Mouse (Mus musculus) hindbrain, embryonic 12.5 days (tissue): ENCODE data around the gene Hpdl. TPM values are rescaled to one million over a fixed set of nuclear protein-coding genes. Genes with fewer than 3 reads are reported as not detected.
"Not testable (repeated sequence)": the region's sequence is repeated elsewhere in the genome, so short reads cannot be mapped to it uniquely, and the experiment has no call there.

Experiments
- ATAC-seq: fragments of 200-750 bp; cut with Nextera tagmentation; 2 replicates; pipeline ENCODE4 v1.8.0; 2017; ENCODE audit warnings: moderate TSS enrichment; ENCODE audit not compliant: low FRiP score
- H3K27ac ChIP-seq: fragments of 300-500 bp; sonication (generic); 2 replicates; pipeline ENCODE4 v1.5.1; 2016; ENCODE audit warnings: mild to moderate bottlenecking
- H3K27me3 ChIP-seq: fragments of 300-500 bp; sonication (generic); 2 replicates; pipeline ENCODE4 v1.6.1; 2016; ENCODE audit warnings: mild to moderate bottlenecking
- H3K36me3 ChIP-seq: fragments of 300-500 bp; sonication (generic); 2 replicates; pipeline ENCODE4 v1.6.1; 2016; ENCODE audit warnings: mild to moderate bottlenecking
- H3K4me1 ChIP-seq: fragments of 300-500 bp; sonication (generic); 2 replicates; pipeline ENCODE4 v1.6.1; 2016
- H3K4me2 ChIP-seq: fragments of 300-500 bp; sonication (generic); replicated peaks from 2 replicates; pipeline ENCODE4 v1.6.1; 2016; ENCODE audit warnings: mild to moderate bottlenecking
- H3K4me3 ChIP-seq: fragments of 300-500 bp; sonication (generic); 2 replicates; pipeline ENCODE4 v1.5.1; 2016; ENCODE audit warnings: mild to moderate bottlenecking
- H3K9ac ChIP-seq: fragments of 300-500 bp; sonication (generic); 2 replicates; pipeline ENCODE4 v1.6.1; 2016; ENCODE audit warnings: mild to moderate bottlenecking, moderate library complexity
- H3K9me3 ChIP-seq: fragments of 300-500 bp; sonication (generic); replicated peaks from 2 replicates; pipeline ENCODE4 v1.6.1; 2016; ENCODE audit warnings: mild to moderate bottlenecking
- WGBS: fragments of 180-500 bp; shearing (Covaris S2); methylation state at CpG from one replicate; pipeline ENCODE4 v1.1.7; 2016; 5-methylcytosine and 5-hydroxymethylcytosine counted together
- polyA plus RNA-seq: library from polyadenylated mRNA; unstranded; fragments of >200 nt; fragmentation: Nextera tagmentation; extraction: Ambion mirVana; gene quantifications from 2 replicates; pipeline ENCODE4 v1.2.1, GENCODE M21; 2016

Hpdl gene
- 1.5 and 1.7 TPM in 2 replicates for polyA plus RNA-seq

- 12% methylated on average over 9 of the region's 9 CpGs for WGBS
- peak within 1 kb of the TSS; percentile 40 for H3K4me3 ChIP-seq
- H3K9me3 ChIP-seq = no peaks in the 10 kb centered on the region
- H3K27me3 ChIP-seq = peaks cover 25% of the 10 kb centered on the region
- H3K4me2 ChIP-seq = peak within 1 kb of the TSS; percentile 92
- peaks cover 18% of the 10 kb centered on the region for H3K36me3 ChIP-seq
- H3K9ac ChIP-seq = peak within 1 kb of the TSS; percentile 53
- H3K27ac ChIP-seq = no peak within 1 kb of the TSS
- ATAC-seq = no peak
- peaks cover 24% of the 10 kb centered on the region for H3K4me1 ChIP-seq
Observed at GRCm38 (mm10) chr4:116821694-116822016, at the start of gene Hpdl. Gene Hpdl, minus strand, starts transcription at chr4:116821707.

DNA sequence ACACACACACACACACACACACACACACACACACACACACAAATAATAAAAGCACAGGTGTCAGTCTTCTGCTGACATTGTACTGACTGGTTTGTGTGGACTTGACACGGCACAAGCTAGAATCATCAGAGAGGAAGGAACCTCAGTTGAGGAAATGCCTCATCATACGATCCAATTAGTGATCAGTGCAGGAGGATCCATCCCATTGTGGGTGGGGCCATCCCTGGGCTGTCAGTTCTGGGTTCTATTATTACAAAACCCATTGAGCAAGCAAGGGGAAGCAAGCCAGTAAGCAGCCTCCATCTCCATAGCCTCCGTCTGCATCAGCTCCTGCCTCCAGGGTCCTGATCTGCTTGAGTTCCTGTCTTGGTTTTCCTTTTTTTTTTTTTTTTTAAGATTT, 48.4 kb upstream of the Hpdl start:
- no peak overlapping the region for H3K4me2 ChIP-seq
- no peaks in the 10 kb centered on the region for H3K27me3 ChIP-seq
- no peak overlapping the region for H3K4me3 ChIP-seq
- H3K27ac ChIP-seq = no peak overlapping the region
- 75% methylated on average over 3 of the region's 3 CpGs for WGBS
- no peaks in the 10 kb centered on the region for H3K4me1 ChIP-seq
- H3K9me3 ChIP-seq = no peaks in the 10 kb centered on the region
- H3K36me3 ChIP-seq = no peaks in the 10 kb centered on the region
- no peak for ATAC-seq
- no peak overlapping the region for H3K9ac ChIP-seq

DNA sequence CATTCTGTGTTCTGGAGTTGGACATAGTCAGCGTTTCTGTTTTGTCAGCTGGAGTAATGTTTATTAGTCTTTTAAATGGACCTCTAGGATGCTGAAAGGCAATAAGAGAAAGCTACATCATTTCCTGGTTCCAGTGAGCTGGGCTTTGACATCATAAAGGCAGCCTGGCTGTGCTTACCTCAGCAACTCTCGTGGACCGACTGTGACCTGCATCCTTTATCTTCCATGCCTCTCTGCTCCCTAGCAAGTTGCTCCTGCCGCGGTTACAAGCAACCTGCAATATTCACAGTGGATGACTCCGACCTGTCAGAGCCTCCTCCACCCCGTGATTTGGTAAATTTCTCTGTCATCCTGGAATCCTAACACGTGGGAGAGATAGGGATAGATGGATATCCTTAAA, 40.5 kb upstream of the Hpdl start:
- no peak overlapping the region for H3K4me2 ChIP-seq
- H3K9ac ChIP-seq = no peak overlapping the region; the same call in 1 of the 2 replicates
- H3K27me3 ChIP-seq = no peaks in the 10 kb centered on the region
- H3K27ac ChIP-seq = no peak overlapping the region
- H3K9me3 ChIP-seq = no peaks in the 10 kb centered on the region
- no peaks in the 10 kb centered on the region for H3K36me3 ChIP-seq
- no peak for ATAC-seq
- no peak overlapping the region for H3K4me3 ChIP-seq
- H3K4me1 ChIP-seq = no peaks in the 10 kb centered on the region
- 76% methylated on average over 8 of the region's 8 CpGs for WGBS

GRCm38 (mm10) chr4:116859711-116860110, 38.2 kb upstream of the Hpdl start:
- Histone ChIP-seq H3K4me1 (peaks cover 3% of the 10 kb centered on the region), H3K4me3 (no peak overlapping the region), H3K36me3 (no peaks in the 10 kb centered on the region), H3K4me2 (no peak overlapping the region), H3K27me3 (no peaks in the 10 kb centered on the region), H3K9ac (no peak overlapping the region), H3K27ac (no peak overlapping the region), H3K9me3 (no peaks in the 10 kb centered on the region)
- no peak for ATAC-seq
- 82% methylated on average over 5 of the region's 5 CpGs for WGBS

- WGBS = 60% methylated on average over 10 of the region's 10 CpGs
- H3K27ac ChIP-seq = no peak overlapping the region
- H3K4me1 ChIP-seq = peaks cover 16% of the 10 kb centered on the region
- no peaks in the 10 kb centered on the region for H3K27me3 ChIP-seq
- ATAC-seq = no peak
- H3K36me3 ChIP-seq = no peaks in the 10 kb centered on the region
- H3K9me3 ChIP-seq = no peaks in the 10 kb centered on the region
- H3K9ac ChIP-seq = no peak overlapping the region
- no peak overlapping the region for H3K4me2 ChIP-seq
- H3K4me3 ChIP-seq = no peak overlapping the region
Observed at GRCm38 (mm10) chr4:116857203-116857602, 35.7 kb upstream of the Hpdl start.

DNA sequence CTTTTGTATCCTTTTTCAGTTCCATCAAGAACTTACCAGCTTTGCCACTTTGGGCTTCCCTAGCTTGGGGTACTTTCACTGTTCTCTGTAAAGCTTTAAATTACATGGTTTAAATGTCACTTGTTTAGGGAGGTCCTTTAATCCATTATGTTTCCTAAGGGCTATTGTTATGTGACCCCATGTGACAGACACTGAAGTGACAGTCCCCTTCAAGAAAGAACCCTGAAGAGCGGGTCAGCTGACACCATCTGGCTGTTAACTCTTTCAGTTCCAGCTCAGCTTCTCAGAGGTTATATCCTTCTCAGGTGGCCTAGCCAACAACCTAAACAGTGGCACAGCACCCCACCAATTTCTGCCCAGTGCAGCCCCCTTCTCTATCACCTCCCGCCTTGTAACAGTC, 32.8 kb upstream of the Hpdl start:
- H3K4me3 ChIP-seq = no peak overlapping the region
- no peak overlapping the region for H3K9ac ChIP-seq
- no peaks in the 10 kb centered on the region for H3K9me3 ChIP-seq
- no peaks in the 10 kb centered on the region for H3K36me3 ChIP-seq
- 25% methylated on average over 2 of the region's 2 CpGs for WGBS
- no peak overlapping the region for H3K4me2 ChIP-seq
- H3K27me3 ChIP-seq = no peaks in the 10 kb centered on the region
- peaks cover 16% of the 10 kb centered on the region for H3K4me1 ChIP-seq
- H3K27ac ChIP-seq = no peak overlapping the region
- no peak for ATAC-seq

DNA sequence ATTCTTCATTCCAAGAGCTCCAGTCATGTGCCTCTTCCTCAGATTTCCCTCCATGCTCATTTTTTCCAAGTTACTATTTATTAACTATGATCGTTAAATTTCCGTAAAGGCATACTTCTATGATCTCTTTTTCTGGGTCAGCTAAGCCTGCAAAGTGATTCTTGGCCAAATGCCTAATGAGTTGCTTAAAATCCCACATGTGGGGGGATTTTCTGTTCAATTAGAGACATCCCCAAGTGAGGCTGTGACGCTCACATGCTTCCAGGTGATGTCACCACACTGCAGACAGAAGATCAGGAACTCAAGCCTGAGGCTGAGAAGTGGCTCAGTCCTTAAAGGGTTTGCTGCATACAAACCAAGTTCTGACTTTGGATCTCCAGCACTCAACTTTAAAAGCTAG, 28.4 kb upstream of the Hpdl start:
- Histone ChIP-seq H3K4me1 (peaks cover 14% of the 10 kb centered on the region), H3K4me2 (no peak overlapping the region), H3K27ac (no peak overlapping the region), H3K9me3 (no peaks in the 10 kb centered on the region), H3K4me3 (no peak overlapping the region), H3K36me3 (no peaks in the 10 kb centered on the region), H3K9ac (no peak overlapping the region), H3K27me3 (no peaks in the 10 kb centered on the region)
- no peak for ATAC-seq
- WGBS = 77% methylated on average over 3 of the region's 3 CpGs

GRCm38 (mm10) chr4:116844324-116844723, 22.8 kb upstream of the Hpdl start:
- WGBS = 93% methylated on average over 3 of the region's 3 CpGs
- no peak for ATAC-seq
- Histone ChIP-seq H3K9ac (no peak overlapping the region), H3K36me3 (no peaks in the 10 kb centered on the region), H3K4me1 (no peaks in the 10 kb centered on the region), H3K27me3 (no peaks in the 10 kb centered on the region), H3K27ac (no peak overlapping the region), H3K4me2 (no peak overlapping the region), H3K9me3 (no peaks in the 10 kb centered on the region), H3K4me3 (no peak overlapping the region)

GRCm38 (mm10) chr4:116840841-116841240, 19.3 kb upstream of the Hpdl start:
- no peaks in the 10 kb centered on the region for H3K4me1 ChIP-seq
- ATAC-seq = no peak
- no peak overlapping the region for H3K27ac ChIP-seq
- H3K4me2 ChIP-seq = no peak overlapping the region
- no peak overlapping the region for H3K4me3 ChIP-seq
- no peak overlapping the region for H3K9ac ChIP-seq
- no peaks in the 10 kb centered on the region for H3K36me3 ChIP-seq
- H3K27me3 ChIP-seq = no peaks in the 10 kb centered on the region
- no peaks in the 10 kb centered on the region for H3K9me3 ChIP-seq
- 82% methylated on average over 6 of the region's 6 CpGs for WGBS

DNA sequence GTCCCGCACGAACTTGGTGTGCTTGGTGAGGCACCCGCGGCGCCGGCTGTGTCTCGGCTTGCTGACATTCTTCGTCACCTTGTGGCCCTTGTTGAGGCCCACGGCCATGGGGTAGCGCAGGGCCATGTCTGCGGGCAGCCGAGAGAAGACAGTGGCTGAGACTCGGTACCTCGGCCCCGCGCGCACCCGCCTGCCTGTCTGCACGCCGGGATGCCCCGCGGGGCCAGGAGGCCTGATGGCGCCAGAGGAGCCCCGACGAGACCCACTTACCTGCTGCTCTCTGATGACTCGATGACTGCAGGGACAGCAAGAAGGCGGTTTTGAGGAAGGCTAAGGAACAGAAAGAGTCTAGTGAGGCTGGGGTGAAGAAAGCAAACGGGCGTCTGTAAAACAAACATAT, 18.6 kb upstream of the Hpdl start:
- 35% methylated on average over 24 of the region's 29 CpGs for WGBS
- ATAC-seq = not testable (repeated sequence)

GRCm38 (mm10) chr4:116838999-116839398, 17.5 kb upstream of the Hpdl start:
- no peak overlapping the region for H3K4me2 ChIP-seq
- no peaks in the 10 kb centered on the region for H3K36me3 ChIP-seq
- no peaks in the 10 kb centered on the region for H3K9me3 ChIP-seq
- WGBS = 9% methylated on average over 2 of the region's 2 CpGs
- no peak overlapping the region for H3K27ac ChIP-seq
- ATAC-seq = no peak
- H3K9ac ChIP-seq = no peak overlapping the region
- H3K4me3 ChIP-seq = no peak overlapping the region
- H3K4me1 ChIP-seq = no peaks in the 10 kb centered on the region
- H3K27me3 ChIP-seq = no peaks in the 10 kb centered on the region

More for the DNA sequence above, 18.6 kb upstream of the Hpdl start:
- H3K4me2 ChIP-seq = peak overlapping the region; percentile 33; the same call in 1 of the 2 replicates
- not testable (repeated sequence) for H3K4me3 ChIP-seq, H3K4me1 ChIP-seq, H3K9me3 ChIP-seq, H3K27me3 ChIP-seq, H3K9ac ChIP-seq, H3K27ac ChIP-seq, H3K36me3 ChIP-seq

DNA sequence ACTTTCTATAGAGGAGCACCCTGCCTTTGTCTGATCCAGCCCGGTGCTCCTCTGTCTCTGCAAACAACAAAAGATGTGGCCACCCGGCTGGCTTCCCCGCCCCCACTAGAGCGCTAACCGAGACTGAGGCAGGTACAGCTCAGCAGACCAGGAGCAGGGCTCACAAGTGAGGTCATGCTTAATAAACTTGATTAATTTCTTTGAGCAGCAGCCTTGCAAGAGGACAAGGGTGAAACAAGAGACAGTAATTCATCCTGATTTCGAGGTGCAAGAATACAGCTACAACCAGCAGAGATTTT, 8.5 kb upstream of the Hpdl start:
- H3K27ac ChIP-seq = peak overlapping the region; percentile 84
- H3K4me2 ChIP-seq = no peak overlapping the region
- H3K4me3 ChIP-seq = no peak overlapping the region
- peaks cover 2% of the 10 kb centered on the region; the same call in 1 of the 2 replicates for H3K27me3 ChIP-seq
- H3K9me3 ChIP-seq = no peaks in the 10 kb centered on the region
- ATAC-seq = peak; percentile 75
- no peaks in the 10 kb centered on the region for H3K36me3 ChIP-seq
- H3K4me1 ChIP-seq = peaks cover 15% of the 10 kb centered on the region
- WGBS = 14% methylated on average over 6 of the region's 6 CpGs
- no peak overlapping the region for H3K9ac ChIP-seq

GRCm38 (mm10) chr4:116829364-116830069, 8.0 kb upstream of the Hpdl start:
- H3K27me3 ChIP-seq = peaks cover 2% of the 10 kb centered on the region; the same call in 1 of the 2 replicates
- H3K4me1 ChIP-seq = peaks cover 16% of the 10 kb centered on the region
- peak; percentile 46; the same call in 1 of the 2 replicates for ATAC-seq
- H3K27ac ChIP-seq = peak overlapping the region; percentile 84
- no peaks in the 10 kb centered on the region for H3K9me3 ChIP-seq
- no peaks in the 10 kb centered on the region for H3K36me3 ChIP-seq
- no peak overlapping the region for H3K4me2 ChIP-seq
- WGBS = 38% methylated on average over 6 of the region's 6 CpGs
- H3K9ac ChIP-seq = peak overlapping the region; percentile 18; the same call in 1 of the 2 replicates
- no peak overlapping the region for H3K4me3 ChIP-seq
